Mouse (Mus musculus): ENCODE data around the gene Rtkn.

GRCm38 (mm10) chr6:83166243-83166630, 31.0 kb downstream of the Rtkn start:
- TF ChIP-seq POLR2A (IDR thresholded peaks at IDR 0.05; ENCODE audit: extremely low read depth, insufficient read depth, low read length) (no peak), CTCF (IDR thresholded peaks at IDR 0.05; ENCODE audit: extremely low read depth, insufficient read depth, low read length) (no peak)

Data from cortical plate, adult 2 months (tissue).